Mouse (Mus musculus) kidney, adult 2 months (tissue): ENCODE measurements around the gene Ckap4. TPM values are rescaled to one million over a fixed set of nuclear protein-coding genes. Genes with fewer than 3 reads are reported as not detected.

Source experiments
- DNase-seq: peaks from one replicate; pipeline ENCODE4 v3.0.0; 2021
- H3K27ac ChIP-seq: fragments of 200-500 bp; 2 replicates; pipeline ENCODE4 v1.5.1; 2012; ENCODE audit warnings: low read depth, low read length, control low read depth, inconsistent platforms; ENCODE audit not compliant: insufficient read depth
- H3K27me3 ChIP-seq: fragments of 200-500 bp; replicated peaks from 2 replicates; pipeline ENCODE4 v1.6.1; 2012; ENCODE audit warnings: mild to moderate bottlenecking, moderate library complexity, low read length, inconsistent platforms; ENCODE audit not compliant: control insufficient read depth, insufficient read depth
- H3K36me3 ChIP-seq: fragments of 200-500 bp; 2 replicates; pipeline ENCODE4 v1.6.1; 2012; ENCODE audit warnings: mild to moderate bottlenecking, moderate library complexity, low read length, inconsistent platforms; ENCODE audit not compliant: control insufficient read depth, insufficient read depth
- H3K4me1 ChIP-seq: fragments of 200-500 bp; 2 replicates; pipeline ENCODE4 v1.6.1; 2011; ENCODE audit warnings: low read length; ENCODE audit not compliant: control insufficient read depth, insufficient read depth
- H3K4me3 ChIP-seq: fragments of 200-500 bp; 2 replicates; pipeline ENCODE4 v1.5.1; 2011; ENCODE audit warnings: mild to moderate bottlenecking, low read depth, low read length, control low read depth; ENCODE audit not compliant: insufficient read depth
- CTCF ChIP-seq: fragments of 200-500 bp; conservative IDR thresholded peaks from 2 replicates; pipeline ENCODE4 v1.5.1; 2011; ENCODE audit warnings: low read depth, mild to moderate bottlenecking, control low read depth, low read length, moderate library complexity, mixed read lengths; ENCODE audit not compliant: insufficient read depth, insufficient read length
- POLR2A ChIP-seq: fragments of 200-500 bp; IDR thresholded peaks from one replicate; pipeline ENCODE4 v1.6.1; 2011; ENCODE audit warnings: low read depth, low read length, control low read depth
- WGBS: fragments of 180-500 bp; shearing (Covaris S2); methylation state at CpG from one replicate; pipeline ENCODE4 v1.1.7; 2018; 5-methylcytosine and 5-hydroxymethylcytosine counted together
- polyA plus RNA-seq: library from polyadenylated mRNA; depleted of rRNA; stranded (reverse); fragments of >200 nt; gene quantifications from 2 replicates; pipeline ENCODE4 v1.2.3, GENCODE M21; 2012; rRNA removed

The Ckap4 gene
- 6.5 and 7.8 TPM in 2 replicates for polyA plus RNA-seq

DNA sequence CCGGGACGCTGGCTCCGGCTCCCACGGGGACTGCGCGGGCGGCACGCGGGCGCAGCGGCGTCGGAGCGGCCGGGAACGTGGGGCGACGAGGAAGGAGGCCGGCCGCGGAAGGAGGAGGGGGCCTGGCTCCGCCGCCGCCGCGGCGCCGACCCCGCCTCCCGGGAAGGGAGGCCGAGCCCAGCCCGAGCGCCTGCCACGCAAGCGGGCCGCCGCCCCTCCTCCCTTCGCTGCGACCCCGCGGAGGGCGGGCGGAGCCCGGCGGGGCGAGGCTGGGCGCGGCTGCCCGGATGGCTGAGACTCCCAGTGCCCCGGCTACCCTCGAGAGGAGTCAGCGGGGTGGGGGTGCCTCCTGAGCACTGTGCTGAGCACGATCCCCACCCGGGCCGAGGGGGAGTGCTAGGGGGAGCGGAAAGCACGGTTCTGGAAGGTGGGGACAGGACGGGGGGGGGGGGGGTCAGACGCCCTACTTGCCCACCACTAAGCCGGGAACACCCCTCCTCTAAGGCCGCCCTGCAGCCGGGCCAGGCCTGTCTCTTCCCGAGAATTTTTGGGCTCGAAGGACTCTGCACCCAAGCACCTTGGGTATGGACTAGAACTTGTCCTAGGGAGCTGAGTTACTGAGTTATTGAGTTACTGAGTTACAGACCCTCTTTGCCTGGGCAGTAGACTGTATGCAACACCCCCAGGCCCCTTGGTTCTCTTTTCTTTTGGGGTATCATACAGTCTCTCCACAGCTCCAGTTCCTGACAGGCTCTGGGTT, at the start of gene Ckap4:
TSS of gene Ckap4 (minus strand) at position 151 of the 760 bp plus-strand sequence.
- DNase-seq = peak; percentile 74
- no peaks in the 10 kb centered on the region for H3K36me3 ChIP-seq
- 5% methylated on average over 49 of the region's 64 CpGs for WGBS
- H3K27me3 ChIP-seq = no peaks in the 10 kb centered on the region
- H3K27ac ChIP-seq = peak within 1 kb of the TSS; percentile 58
- H3K4me1 ChIP-seq = no peaks in the 10 kb centered on the region; the same call in 1 of the 2 replicates
- TF ChIP-seq POLR2A (no peak), CTCF (no peak)
- peak within 1 kb of the TSS; percentile 63 for H3K4me3 ChIP-seq

DNA sequence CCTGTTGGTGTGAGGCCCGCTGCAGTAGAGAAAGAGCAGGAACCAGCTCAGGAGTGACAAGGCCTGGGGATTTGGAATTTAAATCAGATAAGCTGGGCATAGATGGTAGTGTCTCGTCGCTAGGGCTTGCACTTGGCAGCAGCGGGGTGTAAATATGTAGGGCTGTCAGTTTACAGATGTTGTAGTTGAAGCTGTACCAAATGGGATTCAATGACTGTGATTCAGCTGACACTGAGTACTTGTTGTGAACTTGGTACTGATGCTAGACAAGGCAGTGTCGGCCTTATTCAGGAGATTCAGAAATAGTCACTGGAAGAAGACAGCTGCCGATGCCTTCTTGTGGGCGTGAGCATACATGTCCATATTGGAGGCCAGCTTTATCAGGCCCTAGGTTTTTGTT, 48.4 kb upstream of the Ckap4 start:
- H3K27ac ChIP-seq = no peak overlapping the region
- DNase-seq = no peak

DNA sequence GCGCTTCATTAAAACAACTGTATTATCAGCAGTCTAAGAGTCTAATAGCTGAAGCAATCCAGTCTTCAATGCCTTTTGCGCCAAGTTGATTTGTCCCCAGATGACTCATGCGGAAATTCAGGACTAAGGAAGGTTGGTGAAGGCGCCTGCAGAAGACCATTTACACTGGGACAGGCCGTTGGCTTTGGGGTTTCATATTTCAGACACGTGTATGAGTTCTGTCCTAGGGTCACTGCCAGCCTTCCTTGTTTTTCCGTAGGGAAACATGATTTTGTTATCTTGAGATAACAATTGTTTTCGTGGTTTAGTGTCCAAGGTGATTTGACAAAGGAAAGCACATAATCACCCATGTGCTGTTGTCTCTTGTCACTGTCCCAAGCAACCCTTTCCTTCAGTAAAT, 47.3 kb upstream of the Ckap4 start:
- Histone ChIP-seq H3K36me3 (no peaks in the 10 kb centered on the region), H3K27me3 (no peaks in the 10 kb centered on the region), H3K4me3 (no peak overlapping the region), H3K4me1 (peaks cover 4% of the 10 kb centered on the region; the same call in 1 of the 2 replicates), H3K27ac (no peak overlapping the region)
- no peak for TF ChIP-seq POLR2A
- no peak for TF ChIP-seq CTCF
- 54% methylated on average over 8 of the region's 8 CpGs for WGBS
- DNase-seq = peak; percentile 19

More for the DNA sequence above, 48.4 kb upstream of the Ckap4 start:
- 82% methylated on average over 7 of the region's 7 CpGs for WGBS
- no peaks in the 10 kb centered on the region; the same call in 1 of the 2 replicates for H3K36me3 ChIP-seq
- no peak for TF ChIP-seq CTCF
- no peak for TF ChIP-seq POLR2A
- no peaks in the 10 kb centered on the region for H3K27me3 ChIP-seq
- peaks cover 4% of the 10 kb centered on the region; the same call in 1 of the 2 replicates for H3K4me1 ChIP-seq
- H3K4me3 ChIP-seq = no peak overlapping the region

DNA sequence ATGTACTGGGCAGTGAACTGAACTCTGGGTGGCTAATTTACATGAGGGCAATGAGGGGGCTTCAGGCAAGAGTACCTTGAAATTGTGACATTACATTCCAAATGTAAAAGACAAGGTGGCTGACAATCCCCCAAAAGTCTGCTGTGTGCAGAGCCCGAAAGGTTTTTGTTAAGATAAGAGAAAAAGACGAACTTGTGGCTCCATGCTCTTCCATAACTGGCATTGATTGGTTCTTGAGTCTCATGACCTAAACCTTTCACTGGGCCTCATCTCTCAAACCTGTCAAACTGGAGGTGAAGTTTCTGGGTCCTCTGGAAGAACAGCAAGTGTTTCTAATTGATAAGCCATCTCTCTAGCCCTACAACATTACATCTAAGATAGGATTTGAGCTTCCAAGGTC, 45.7 kb upstream of the Ckap4 start:
- TF ChIP-seq CTCF (no peak), POLR2A (no peak)
- Histone ChIP-seq H3K4me3 (no peak overlapping the region), H3K36me3 (no peaks in the 10 kb centered on the region), H3K4me1 (peaks cover 4% of the 10 kb centered on the region; the same call in 1 of the 2 replicates), H3K27me3 (no peaks in the 10 kb centered on the region), H3K27ac (no peak overlapping the region)
- no peak for DNase-seq
- WGBS = 97% methylated on average over 2 of the region's 2 CpGs

DNA sequence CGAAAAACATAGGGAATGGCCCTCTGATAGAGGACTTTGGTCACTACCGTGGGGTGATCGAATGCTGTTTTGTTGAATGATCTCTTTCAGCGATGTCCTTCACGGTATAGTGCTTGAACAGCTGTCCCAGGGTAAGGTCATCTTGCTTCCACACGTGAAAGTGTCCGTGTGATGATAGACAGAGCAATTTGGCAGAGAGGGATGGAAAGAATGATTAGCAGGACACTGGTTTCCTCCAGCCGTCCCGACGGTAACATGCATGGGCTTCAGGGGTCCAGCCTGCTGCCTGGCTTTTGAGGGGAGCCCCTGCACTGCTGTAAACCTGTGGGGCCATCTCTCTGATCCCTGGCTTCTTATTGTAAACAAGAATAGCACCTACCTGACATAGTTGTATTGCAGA, 44.9 kb upstream of the Ckap4 start:
- Histone ChIP-seq H3K27ac (no peak overlapping the region), H3K4me1 (peaks cover 4% of the 10 kb centered on the region; the same call in 1 of the 2 replicates)
- 82% methylated on average over 10 of the region's 10 CpGs for WGBS

DNA sequence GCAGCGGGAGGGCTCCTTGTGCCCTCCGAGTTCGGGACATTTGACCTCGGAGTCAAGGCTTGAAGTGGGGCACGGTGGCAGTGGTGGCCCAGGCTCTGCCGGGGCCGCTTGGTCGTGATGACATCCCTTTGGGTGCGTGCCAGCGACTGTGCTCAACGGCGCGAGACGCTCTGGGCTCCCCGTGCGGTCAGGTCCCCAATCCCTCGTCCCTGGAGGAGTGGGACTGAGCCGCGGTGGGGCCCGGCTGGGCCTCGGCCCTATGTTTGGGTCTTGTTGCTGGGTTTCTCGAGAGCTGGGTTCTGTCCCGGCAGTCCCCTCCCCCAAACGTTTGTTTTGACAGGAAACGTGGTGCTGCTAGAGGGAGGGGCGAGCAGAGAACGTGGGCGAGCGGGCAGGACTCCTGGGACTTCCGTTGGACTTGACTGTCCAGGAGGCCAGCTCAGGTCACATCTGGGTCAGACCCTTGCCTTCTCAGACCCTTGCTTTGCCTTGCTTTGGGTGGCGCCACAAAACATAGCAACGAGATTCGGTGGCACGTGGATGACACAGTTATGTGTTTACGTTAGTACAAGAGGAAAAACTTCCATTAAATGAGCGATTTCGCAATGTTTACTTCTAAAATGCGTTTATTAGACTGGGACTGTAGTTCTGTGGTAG, 43.3 kb upstream of the Ckap4 start:
- TF ChIP-seq POLR2A = no peak
- TF ChIP-seq CTCF = no peak
- WGBS = 1% methylated on average over 38 of the region's 38 CpGs
- H3K27me3 ChIP-seq = no peaks in the 10 kb centered on the region

More for the DNA sequence above, 44.9 kb upstream of the Ckap4 start:
- Histone ChIP-seq H3K36me3 (no peaks in the 10 kb centered on the region), H3K4me3 (no peak overlapping the region), H3K27me3 (no peaks in the 10 kb centered on the region)
- TF ChIP-seq POLR2A (no peak), CTCF (no peak)
- no peak for DNase-seq

More for the DNA sequence above, 43.3 kb upstream of the Ckap4 start:
- DNase-seq = peak; percentile 93
- H3K27ac ChIP-seq = peak overlapping the region; percentile 94
- no peaks in the 10 kb centered on the region for H3K36me3 ChIP-seq
- H3K4me1 ChIP-seq = peaks cover 4% of the 10 kb centered on the region; the same call in 1 of the 2 replicates
- H3K4me3 ChIP-seq = peak overlapping the region; percentile 95
